Mouse (Mus musculus) G1E-ER4 (cell line): Measurements from ENCODE around the gene Upp2. TPM values are rescaled to one million over a fixed set of nuclear protein-coding genes. Genes with fewer than 3 reads are reported as not detected.

ENCODE experiments used
- GATA1 ChIP-seq: IDR thresholded peaks from one replicate; pipeline ENCODE4 v1.8.0; 2012; ENCODE audit warnings: low read length, inconsistent platforms
- polyA plus RNA-seq: library from polyadenylated mRNA; stranded (reverse); fragments of >175 nt; gene quantifications from 2 replicates; pipeline ENCODE4 v1.2.3, GENCODE M21; 2012

The Upp2 gene
- polyA plus RNA-seq, 1 experiment: not detected

DNA sequence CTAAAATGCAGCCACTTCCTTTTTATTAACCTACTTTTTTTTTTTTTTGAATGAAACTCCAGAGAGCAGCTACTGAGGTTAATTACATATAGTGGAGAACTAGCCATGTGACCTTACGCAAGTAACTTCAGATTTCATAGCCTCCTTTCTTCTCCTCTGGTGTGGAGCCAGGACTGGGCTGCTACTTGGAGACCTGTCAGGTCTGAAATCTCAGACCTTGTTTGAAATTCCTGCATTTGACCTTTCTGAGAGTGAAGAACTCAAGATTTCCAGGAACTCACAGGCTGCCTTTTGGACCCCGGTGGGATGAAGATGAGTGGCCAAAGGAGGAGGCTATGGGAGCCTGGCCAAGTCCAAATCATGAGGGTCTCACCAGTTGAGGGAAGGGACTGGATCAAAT lies 7.1 kb downstream of the Upp2 start:
- TF ChIP-seq GATA1: no peak

DNA sequence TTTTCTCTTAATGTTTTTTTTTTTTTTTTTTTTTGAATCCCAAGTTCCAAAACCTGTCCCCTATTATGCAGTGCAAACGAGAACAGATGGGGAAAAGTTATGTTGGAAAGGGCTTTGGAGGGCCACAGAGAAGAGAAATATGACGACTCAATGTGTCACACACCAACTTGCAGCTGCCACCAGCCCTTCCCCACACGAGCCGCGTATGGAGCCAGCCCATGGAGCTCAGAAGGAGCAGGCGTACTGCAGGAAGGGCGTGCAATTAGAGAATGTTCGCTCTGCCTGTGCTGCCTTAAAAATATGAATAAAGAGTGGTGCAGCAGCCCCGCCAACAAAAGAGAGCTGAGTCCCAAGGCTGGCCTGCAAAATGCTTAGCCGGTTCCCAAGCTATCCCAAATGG lies 19.2 kb downstream of the Upp2 start:
- no peak for TF ChIP-seq GATA1

DNA sequence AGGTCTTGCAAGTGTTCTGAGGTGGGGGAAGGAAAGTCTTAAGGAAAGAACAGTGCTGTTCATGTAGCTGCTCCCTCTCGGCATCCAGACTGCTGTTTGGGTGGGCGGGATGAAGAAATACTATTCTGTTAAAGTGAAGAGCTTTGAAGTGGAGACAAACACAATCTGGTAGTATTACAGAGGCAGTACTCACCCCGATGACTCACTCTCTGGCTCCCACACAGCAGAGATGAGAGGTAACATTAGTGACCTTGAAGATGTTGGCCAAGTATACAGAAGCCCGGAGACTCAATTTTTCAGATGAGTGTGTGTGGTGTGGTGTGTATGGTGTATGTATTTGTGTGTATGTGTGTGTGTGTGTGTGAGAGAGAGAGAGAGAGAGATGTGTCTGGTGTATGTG lies 22.5 kb downstream of the Upp2 start:
- TF ChIP-seq GATA1: no peak

DNA sequence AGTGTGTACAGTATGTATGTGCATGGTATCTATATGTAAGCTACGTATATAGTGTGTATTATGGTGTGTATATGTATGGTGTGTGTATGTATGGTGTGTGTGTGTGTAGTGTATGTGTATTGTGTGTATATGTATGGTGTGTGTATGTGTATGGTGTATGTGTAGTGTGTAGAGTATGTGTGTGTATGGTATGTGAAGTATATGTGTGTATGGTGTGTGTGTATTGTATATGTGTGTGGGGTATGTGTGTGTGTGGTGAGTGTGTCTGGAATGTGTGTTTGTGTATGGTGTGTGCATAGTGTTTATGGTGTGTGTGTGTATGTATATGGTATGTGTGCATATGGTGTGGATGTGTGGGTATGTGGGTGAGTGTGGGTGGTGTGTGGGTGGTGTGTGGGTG lies 23.0 kb downstream of the Upp2 start:
- TF ChIP-seq GATA1: no peak

DNA sequence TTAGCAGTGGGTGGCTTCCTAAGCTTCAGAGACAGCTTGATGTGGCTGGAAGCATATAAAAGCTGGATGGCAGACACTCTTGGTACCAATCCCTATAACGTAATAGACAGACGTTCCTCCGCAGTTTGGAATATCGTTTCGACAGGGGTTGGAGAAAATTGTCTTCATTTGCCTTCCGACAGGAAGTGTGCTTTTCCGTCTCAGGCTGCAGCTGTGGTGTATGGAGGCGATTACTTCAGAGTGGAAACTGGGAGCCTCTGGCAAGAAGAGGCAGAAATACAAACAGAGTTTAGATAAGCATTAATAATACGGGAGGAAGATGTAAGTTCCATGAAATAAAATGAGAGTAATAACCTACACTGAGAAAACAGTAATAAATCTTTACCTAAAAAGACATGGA lies 28.3 kb downstream of the Upp2 start:
- TF ChIP-seq GATA1: no peak

DNA sequence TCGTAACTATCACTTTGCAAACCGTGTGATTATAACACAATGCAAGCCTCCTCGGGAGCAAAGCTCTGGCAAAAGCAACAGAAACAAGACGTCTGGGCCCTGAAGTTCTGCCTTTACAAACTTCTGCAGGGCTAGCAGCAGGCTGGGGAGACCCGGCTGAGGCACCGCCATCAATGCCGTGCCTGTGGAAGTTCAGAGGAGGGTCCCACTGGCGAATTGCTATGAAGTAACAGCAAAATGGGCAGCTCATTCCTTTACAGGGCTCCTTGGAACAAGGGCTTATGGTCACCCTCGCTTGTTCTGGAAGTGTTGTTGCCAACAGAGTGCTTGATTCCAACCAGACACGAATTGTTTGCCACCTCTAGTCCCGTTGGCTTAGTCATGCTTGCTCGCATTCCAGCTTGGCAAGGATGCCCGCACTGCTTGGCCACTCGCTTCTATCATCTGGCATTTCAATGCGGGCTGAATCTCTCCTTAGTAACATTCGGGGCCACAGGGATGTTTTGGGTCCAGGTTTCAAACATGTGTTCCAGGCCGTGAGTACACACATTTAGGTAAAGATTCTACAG lies 29.8 kb downstream of the Upp2 start:
- TF ChIP-seq GATA1: no peak

DNA sequence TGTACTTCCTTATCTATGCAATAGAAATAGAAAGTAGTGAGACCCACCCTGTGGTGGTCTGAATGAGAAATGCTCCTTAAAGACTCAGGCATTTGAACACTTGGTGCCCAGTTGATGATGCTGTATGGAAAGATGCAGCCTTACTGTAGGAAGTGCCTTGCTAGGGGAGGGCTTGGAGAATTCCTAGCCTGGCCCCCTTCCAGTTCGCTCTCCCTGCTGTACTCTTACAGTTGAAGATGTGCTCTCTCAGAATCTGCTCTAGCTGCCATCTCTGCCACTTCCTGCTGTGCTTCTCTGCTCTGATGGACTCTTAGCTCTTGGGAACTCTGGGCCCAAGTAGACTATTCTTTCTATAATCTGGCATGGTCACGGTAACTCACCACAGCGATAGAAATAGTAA lies 30.5 kb downstream of the Upp2 start:
- no peak for TF ChIP-seq GATA1

DNA sequence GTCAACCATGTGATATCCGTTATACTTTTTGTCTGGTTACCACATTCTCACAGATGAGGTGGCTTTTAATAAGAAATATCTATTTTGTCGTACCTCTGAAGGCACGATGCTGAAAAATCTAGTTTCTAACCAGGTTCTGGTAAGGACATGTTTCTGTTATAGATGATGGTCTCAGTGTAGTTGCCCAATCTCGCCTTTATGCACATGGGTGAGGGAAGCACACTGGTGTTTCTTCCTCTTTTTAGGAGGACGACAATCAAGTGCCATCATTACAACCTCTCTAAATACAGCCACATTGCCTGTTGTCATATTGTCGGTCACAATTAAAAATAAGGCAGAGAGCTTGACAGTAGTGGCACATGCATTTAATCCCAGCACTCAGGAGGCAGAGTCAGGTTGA lies 32.5 kb downstream of the Upp2 start:
- no peak for TF ChIP-seq GATA1

DNA sequence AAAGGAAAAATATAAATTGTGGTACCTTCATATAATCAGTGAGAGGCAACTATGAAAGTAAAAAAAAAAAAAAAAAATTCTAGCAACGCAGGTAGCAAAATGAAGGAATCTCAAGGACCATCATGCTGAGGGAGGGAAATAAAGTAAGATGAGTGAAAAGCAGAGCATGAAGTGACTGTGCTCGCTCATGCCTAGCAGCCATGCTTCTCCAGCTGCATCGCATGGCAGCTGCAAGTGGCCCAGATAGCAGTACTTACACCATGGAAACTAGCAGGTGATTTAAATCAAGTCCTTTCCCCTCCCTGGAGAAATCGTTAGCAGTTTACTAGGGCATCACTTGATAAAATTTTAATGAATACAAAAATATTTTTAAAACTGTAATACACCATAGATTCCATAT lies 34.3 kb downstream of the Upp2 start:
- no peak for TF ChIP-seq GATA1

DNA sequence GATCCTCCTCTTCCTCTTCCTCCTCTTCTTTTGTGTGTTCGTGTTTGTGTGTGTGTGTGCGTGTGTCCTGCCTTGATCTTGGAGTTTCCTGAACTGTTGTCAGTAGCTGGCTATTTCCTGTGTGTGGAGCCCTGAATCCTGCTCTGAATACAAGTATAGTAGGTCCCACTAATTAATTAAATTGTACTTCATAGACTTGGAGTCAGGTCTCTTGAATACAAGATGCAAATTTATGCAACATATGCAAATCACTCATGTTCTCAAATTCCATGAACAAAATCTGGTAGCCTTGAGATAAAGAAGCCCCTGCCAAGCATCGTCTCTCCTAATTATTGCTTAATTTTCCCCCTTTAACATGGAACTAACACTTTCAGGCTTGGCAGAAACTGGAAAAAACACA lies 36.3 kb downstream of the Upp2 start:
- no peak for TF ChIP-seq GATA1

DNA sequence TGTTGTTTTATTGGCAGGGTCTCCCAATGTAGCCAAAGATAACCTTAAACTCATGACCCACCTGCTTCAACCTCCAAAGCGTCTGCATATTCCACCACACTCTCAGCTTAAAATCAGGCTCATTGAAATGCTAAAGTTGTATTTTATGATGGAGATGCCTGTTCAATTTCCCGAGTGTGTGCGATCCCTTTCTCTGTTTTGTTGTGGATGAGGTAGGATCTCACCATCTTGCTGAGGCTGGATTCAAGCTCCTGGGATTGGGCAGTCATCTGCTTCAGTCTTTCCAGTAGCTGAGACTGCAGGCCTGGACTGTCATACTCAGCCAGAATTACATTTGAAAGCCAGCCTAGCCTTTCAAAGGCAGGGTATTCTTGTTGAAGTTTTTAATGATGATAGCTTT lies 37.7 kb downstream of the Upp2 start:
- TF ChIP-seq GATA1: no peak

DNA sequence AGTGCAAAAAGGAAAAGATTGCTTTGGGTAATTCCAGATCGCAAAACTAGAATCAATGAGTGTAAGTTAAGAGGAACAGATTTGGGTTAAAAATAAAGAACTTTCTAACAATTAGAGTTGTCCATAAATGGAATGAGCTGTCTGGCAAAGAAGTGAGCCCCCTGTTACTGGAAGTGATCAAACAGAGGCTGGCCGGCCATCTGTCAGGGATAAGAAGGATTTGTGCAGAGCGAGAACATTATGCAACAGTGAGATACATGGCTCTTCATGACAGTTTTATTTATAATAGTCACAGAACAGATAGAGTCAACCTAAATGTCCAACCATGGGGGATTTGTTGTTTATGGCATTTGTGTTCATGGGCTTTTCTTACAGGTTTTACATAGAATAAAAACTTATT lies 46.6 kb downstream of the Upp2 start:
- TF ChIP-seq GATA1: no peak

DNA sequence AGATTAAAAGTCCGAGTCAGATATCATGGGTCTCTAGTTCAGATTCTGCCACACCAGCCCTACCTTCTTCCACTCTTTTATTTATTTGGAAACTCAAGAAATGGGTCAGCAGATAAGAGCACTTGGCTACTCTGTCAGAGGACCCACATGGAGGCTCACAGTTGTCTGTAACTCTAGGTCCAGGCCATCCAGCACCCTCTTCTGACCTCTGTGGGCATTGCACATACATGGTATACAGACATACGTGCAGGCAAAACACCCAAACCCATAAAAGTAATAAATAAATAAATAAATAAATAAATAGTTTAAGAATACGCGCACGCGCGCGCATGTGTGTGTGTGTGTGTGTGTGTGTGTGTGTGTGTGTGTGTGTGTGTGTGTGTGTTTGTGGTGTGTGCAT lies 47.8 kb downstream of the Upp2 start:
- no peak for TF ChIP-seq GATA1

DNA sequence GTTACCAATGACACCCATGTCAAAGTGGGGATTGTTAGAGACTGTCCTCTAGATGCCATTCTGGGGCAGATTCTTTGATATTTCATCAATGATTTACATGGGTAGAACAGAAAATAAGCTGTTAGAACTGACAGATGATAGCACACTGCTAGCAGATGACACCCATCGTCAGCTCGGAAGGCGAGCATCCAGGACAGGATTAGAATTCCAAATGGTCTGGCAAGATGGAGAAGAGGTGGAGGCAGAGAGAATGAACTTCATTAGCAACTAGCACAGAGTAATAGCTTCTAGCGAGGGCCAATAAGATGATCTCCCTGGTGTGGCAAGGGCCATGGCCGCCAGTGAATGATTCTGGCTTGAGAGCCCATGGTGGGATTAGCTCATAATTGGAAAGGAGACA lies 48.7 kb downstream of the Upp2 start:
- no peak for TF ChIP-seq GATA1

DNA sequence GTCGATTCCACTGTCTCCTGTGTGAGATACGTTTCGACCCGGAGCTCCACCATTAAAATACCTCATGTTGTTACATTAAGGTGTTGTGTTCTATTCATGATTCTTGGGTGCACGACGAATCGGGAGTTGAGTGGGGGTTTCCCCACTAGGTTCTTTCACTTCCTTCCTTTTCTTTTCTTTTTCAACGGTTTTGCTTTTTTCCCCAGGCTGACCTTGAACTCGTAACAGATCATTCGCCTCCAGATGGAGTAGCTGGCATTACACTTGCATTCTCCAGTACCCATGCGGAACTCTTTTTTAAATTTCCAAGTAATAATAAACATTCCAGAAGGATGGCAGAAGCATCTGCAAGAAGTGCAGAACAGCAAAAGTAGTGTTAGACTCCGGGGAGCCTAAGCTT lies 58.1 kb downstream of the Upp2 start:
- no peak for TF ChIP-seq GATA1

DNA sequence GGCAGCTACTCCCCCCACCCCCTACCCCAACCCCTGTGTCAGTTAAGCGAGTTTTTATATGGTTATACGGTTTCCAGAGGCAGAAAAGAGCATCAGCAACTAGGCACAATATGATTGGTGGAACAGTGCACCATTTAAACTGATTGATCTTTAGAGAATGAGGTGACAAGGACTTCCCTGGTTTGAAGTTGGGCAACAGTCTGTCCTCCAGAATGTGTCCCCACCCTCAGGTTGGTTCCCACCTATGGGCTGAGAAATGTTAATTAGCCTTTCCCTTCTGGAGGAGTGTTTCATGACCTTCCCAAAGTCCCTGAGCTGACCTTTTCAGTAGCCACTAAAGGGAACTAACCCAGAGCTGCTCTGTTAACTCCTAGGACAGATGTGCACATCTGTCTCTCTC lies 58.6 kb downstream of the Upp2 start:
- no peak for TF ChIP-seq GATA1

DNA sequence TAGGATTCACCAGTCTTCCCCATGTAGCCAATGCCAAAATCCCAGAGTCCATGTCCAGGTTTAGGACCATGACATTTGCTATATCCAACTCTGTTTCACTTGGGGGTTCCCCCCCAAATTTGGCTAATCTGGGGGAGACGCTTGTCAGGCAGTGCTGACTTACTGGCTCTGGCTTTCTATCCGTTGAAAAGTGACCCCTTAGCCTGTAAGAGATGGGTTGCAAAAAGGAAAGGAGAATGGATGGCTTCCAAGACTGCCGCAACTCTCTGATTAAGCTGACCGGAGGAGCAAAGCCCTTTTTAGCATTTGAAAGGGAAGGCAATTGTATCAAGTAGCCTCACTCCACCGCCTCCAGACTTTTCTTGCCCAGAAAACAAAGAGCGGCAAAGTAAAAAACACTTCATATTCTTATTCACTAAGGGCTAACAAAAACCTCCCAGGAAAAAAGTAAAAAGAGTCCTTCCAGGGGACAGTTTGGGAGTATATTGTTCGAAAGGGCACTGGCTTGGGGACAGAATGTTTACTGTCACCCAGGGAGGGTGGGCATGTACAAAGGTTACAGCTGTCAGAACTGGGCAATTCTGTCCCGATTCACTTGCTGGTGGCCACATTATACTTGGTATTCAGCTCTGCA lies 59.2 kb downstream of the Upp2 start:
- no peak for TF ChIP-seq GATA1

DNA sequence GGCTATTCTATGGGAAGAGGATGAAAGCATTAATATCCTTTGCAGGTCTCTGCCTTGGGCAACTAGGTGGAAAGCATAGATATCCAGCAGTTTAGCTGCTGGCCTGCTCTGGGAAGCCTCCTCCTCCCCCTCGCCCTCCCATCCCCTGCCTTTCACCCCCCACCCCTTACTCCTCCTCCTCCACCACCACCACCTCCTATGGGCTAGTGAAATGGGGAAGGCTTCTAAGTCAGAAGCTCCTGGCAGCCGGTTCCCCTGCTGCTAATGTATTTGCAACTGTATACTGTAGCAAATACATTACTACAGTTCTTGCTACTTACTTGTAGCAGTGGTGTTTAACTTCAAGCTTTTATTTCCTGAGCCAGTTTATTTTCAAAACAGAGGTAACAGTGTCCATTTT lies 60.9 kb downstream of the Upp2 start:
- no peak for TF ChIP-seq GATA1
